Mouse (Mus musculus) 416B (cell line): ENCODE measurements around the gene Lrrc36.

Experiments used
- DNase-seq: peaks from one replicate; pipeline ENCODE4 v3.0.0; 2011; ENCODE audit warnings: low read depth

Gene Lrrc36

GRCm38 (mm10) chr8:105431743-105432515 lies 18.6 kb downstream of the Lrrc36 start:
- DNase-seq = no peak

DNA sequence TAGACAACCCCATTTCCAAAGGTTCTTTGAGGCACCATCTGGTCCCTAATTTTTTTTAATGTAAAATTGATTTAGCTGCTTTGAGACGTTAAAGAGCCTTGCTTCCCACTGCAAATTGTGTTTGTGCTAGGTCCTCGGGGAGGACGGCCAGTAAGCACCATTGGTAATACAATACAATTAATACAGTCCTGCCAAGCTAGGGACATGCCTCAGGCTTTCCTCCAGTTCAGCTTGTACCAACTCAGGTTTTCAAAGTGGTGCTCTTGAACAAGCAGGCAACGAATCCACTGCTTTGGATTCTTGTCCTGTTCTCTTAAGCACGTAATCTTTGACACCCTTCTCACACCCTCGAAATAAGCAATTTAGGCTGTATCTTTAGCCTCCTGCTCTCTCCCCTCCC lies 19.6 kb downstream of the Lrrc36 start:
- no peak for DNase-seq

GRCm38 (mm10) chr8:105433511-105433910 lies 20.1 kb downstream of the Lrrc36 start:
- DNase-seq = no peak

DNA sequence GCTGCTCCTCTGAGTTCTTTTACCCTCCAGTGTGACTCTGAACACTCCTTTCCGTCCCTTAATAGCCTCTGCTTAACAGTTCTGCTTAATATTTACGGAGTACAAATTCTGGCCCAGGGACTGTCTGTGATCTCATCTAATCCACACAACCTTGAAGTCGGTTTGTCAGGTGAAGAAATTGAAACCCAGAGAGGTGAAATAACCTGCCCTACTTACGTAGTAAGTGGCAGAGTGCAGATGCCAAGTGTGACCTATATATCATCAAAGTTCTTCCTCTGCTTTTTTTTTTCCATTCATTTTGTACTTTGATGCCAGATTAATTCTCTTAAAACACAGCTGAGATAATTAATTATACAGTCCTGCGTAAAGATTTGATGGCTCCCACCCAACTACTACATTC lies 20.8 kb downstream of the Lrrc36 start:
- DNase-seq = no peak

DNA sequence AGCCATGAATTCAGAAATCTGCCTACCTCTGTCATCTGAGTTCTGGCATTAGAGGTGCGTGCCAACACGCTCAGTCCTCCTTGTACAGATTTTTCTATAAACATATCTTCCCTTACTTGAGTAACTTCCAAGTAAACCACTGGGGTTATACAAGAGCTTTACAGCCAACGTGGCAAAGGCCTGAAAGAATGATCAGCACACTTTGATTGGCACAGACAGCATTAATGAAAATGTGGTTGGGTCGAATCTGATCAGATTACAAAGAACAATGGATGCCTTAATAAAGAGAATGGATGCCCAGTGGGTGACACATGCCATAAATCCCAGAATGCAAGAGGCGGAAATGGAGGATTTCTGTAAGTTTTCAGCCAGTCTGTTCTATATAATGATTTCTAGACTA lies 22.8 kb downstream of the Lrrc36 start:
- DNase-seq = no peak

GRCm38 (mm10) chr8:105437078-105437748 lies 23.8 kb downstream of the Lrrc36 start:
- DNase-seq = no peak

DNA sequence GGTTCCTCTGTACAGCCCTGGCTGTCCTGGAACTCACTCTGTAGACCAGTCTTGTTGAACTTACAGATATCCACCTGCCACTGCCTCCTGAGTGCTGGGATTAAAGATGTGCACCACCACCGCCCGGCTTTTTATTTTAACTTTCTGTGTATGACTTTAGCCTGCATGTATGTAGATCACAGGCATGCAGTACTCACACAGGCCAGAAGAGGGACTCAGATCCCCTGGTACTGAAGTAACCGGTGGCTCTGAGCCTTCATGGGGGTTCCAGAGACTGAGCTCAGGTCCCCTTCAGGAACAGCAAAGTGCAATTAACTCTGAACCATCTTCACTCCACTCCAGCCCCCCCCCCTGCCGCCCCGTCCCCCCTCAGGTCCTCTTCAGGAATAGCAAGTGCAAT lies 25.5 kb downstream of the Lrrc36 start:
- DNase-seq = peak; percentile 76

GRCm38 (mm10) chr8:105441433-105441832 lies 28.1 kb downstream of the Lrrc36 start:
- peak; percentile 61 for DNase-seq

DNA sequence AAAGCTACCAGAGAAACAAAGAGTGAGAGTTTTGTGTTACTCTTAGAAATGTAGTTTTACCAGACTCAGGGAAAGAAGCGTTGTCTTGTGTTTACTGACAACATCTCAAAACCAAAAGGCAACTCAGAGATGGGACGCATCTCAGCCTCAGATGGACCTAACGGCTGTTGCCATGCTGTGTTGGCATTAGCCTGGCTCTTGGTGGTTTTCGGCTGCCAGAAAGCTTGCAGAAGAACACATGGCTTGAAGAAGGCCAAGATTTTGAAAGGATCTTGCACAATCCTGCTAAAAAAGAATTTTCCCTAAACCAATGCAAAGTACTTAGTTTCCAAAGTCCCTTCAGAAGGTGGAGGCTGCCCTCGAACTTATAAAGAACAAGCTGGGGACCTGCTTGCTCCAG lies 29.3 kb downstream of the Lrrc36 start:
- DNase-seq = no peak

DNA sequence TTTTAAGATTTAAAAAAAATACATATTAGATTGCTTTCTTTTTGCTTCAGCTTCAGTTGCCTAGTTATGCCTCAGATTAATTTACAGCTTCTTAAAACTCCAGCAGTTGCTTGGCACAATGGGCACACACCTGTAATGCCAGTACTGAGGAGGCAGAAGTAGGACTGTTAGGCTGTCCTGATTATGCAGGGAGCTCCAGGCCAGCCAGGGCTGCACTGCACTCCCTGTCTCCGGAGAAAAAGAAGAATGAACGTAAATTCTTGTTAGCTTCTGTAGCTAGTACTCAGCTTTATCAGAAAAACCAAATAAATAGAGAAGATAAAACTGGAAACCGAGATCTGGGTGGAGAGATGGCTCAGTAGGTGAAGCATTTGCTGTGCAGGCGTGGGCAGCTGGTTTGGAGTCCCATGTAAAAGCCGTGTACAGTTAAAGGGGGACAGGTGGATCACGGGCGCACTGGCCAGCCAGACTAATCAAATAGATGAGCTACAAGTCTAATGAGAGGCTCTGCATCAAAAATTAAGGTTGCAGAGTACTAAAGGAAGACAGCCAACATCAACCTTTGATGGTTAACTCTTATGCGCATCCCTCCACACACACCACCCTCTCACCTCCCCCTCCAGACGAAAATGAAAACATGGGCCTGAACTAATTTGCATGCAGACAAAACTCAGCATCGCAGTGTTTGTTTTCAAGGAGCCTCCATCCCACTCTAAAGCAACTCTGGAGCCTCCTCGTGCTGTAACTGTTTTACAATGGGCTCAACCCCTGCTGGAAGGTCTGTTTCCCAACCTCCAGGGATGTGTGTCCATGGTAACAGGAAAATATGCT lies 32.1 kb downstream of the Lrrc36 start:
- no peak for DNase-seq

DNA sequence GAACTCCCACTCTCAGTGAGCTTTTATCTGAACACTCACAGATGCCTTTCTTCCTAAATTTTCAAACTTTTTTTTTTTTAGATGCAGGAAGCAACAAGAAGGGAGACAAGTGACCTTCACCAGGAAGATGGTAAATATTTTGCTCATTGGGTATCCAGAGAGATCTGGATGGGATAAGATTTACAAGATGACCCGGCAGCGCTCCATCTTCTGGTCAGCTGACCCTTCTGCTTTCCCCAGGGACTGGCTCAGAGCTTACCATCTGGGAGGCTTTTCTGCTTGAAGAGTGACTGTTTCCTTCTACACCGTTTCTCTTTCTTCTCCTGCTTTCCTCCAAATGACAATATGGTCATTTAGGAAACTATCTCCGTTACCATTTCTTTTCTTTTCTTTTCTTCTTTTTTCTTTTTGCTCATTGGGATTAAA lies 32.8 kb downstream of the Lrrc36 start:
- DNase-seq = no peak

DNA sequence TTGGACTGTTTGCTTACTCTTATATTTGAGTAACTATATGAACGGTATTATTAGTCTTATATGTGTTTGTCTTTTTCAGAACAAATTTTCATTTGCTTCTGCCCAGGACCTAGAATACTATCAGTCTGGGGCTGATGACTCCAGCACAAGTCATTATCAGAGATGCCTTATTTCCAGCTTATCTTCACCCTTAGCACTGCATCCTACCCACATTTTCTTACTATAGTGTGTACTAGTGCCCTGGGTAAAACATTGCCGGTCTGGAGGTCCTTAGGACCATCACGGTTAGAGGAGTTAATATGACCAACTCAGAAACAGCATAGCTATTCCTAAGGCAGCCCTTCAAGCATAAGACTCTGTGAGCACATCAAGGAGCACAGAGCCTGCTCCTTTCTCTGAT lies 34.8 kb downstream of the Lrrc36 start:
- no peak for DNase-seq

- no peak for DNase-seq
Observed at GRCm38 (mm10) chr8:105448596-105448995, 35.2 kb downstream of the Lrrc36 start.

- DNase-seq = no peak
Observed at GRCm38 (mm10) chr8:105450977-105451376, 37.6 kb downstream of the Lrrc36 start.

GRCm38 (mm10) chr8:105451903-105452603 lies 38.7 kb downstream of the Lrrc36 start:
- no peak for DNase-seq

DNA sequence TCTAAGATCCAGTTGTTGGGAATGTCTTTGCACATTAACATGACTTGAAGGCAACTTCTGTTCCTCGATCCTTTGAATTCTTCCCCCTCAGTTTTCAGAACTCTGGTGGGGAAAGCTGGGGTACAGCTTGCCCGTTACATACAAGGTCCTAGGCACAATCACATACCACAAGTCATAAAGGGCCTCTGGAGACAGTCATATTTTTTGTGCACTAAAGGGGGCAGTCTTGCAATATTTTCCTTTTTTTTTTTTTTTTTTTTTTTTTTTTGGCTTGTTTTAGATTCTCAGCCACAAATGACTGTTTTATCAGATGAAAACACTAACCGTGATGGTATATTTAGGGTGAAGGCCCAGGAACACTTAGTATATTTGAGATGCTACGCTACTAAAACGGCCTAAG lies 39.9 kb downstream of the Lrrc36 start:
- DNase-seq = peak; percentile 75

- peak; percentile 72 for DNase-seq
Observed at GRCm38 (mm10) chr8:105454088-105454487, 40.7 kb downstream of the Lrrc36 start.

DNA sequence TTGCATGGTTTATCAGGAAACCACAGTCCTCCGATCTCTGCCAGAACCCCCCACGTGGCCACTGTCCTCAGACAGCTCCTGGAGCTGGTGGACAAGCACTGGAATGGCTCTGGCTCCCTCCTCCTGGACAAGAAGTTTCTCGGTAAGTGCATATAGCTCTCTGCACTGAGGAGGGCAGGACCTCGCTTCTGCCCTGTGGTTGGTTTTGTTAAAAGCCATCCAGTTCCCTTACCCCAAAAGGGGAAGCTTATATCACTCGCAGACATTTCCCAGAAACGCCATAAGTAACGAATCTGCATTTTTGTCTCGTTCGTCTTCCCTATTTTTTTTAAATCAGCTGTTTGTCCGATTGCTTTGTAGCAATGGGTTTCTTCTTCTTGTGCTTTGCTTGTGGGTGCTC lies 41.8 kb downstream of the Lrrc36 start:
- DNase-seq = peak; percentile 79

GRCm38 (mm10) chr8:105461085-105461803 lies 47.9 kb downstream of the Lrrc36 start:
- DNase-seq = no peak

- DNase-seq = no peak
Observed at GRCm38 (mm10) chr8:105464595-105464994, 51.2 kb downstream of the Lrrc36 start.

DNA sequence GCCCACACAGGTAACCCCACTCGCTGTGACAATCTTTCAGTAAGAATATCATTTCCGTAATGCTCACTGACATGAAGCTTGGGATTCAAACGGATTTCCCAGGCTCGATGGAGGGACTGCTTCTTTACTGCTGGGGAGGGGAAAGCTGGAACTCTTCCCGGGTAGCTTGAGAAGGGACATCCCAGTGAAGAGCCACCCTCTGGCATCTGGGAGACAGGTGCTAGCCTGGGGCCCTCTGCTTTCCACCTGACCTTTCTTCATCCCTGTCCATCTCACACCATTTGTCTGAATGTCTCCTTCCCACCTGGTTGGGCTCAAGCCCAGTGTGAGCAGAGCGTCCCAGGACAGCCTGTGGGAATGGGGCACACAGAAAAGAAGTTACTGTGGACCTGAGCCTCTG lies 52.9 kb downstream of the Lrrc36 start:
- no peak for DNase-seq
